Mouse (Mus musculus) embryonic facial prominence, embryonic 12.5 days (tissue): ENCODE measurements around the gene Ptpro. TPM values are rescaled to one million over a fixed set of nuclear protein-coding genes. Genes with fewer than 3 reads are reported as not detected.

ENCODE experiments used
- ATAC-seq: fragments of 200-750 bp; cut with Nextera tagmentation; 2 replicates; pipeline ENCODE4 v1.8.0; 2017; ENCODE audit not compliant: insufficient number of reproducible peaks, insufficient read depth, low FRiP score, low TSS enrichment
- H3K27ac ChIP-seq: fragments of 300-500 bp; sonication (generic); 2 replicates; pipeline ENCODE4 v1.5.1; 2016; ENCODE audit warnings: mild to moderate bottlenecking
- H3K27me3 ChIP-seq: fragments of 300-500 bp; sonication (generic); 2 replicates; pipeline ENCODE4 v1.6.1; 2016; ENCODE audit warnings: mild to moderate bottlenecking, moderate library complexity
- H3K36me3 ChIP-seq: fragments of 300-500 bp; sonication (generic); 2 replicates; pipeline ENCODE4 v1.6.1; 2016; ENCODE audit warnings: mild to moderate bottlenecking
- H3K4me1 ChIP-seq: fragments of 300-500 bp; sonication (generic); 2 replicates; pipeline ENCODE4 v1.6.1; 2016
- H3K4me2 ChIP-seq: fragments of 300-500 bp; sonication (generic); replicated peaks from 2 replicates; pipeline ENCODE4 v1.6.1; 2016; ENCODE audit warnings: mild to moderate bottlenecking, moderate library complexity
- H3K4me3 ChIP-seq: fragments of 300-500 bp; sonication (generic); 2 replicates; pipeline ENCODE4 v1.5.1; 2016; ENCODE audit warnings: mild to moderate bottlenecking
- H3K9ac ChIP-seq: fragments of 300-500 bp; sonication (generic); 2 replicates; pipeline ENCODE4 v1.6.1; 2016; ENCODE audit warnings: mild to moderate bottlenecking, moderate library complexity
- H3K9me3 ChIP-seq: fragments of 300-500 bp; sonication (generic); 2 replicates; pipeline ENCODE4 v1.6.1; 2016; ENCODE audit warnings: mild to moderate bottlenecking, moderate library complexity
- WGBS: fragments of 180-500 bp; shearing (Covaris S2); methylation state at CpG from one replicate; pipeline ENCODE4 v1.1.7; 2016; 5-methylcytosine and 5-hydroxymethylcytosine counted together
- polyA plus RNA-seq: library from polyadenylated mRNA; unstranded; fragments of >200 nt; fragmentation: Nextera tagmentation; extraction: Ambion mirVana; gene quantifications from 2 replicates; pipeline ENCODE4 v1.2.1, GENCODE M21; 2016

Gene Ptpro
- 3.7 and 4.2 TPM in 2 replicates for polyA plus RNA-seq

GRCm38 (mm10) chr6:137252194-137252886 is at the start of gene Ptpro:
Gene Ptpro (plus strand): TSS chr6:137252319.
- Histone ChIP-seq H3K36me3 (no peaks in the 10 kb centered on the region), H3K9me3 (no peaks in the 10 kb centered on the region), H3K27ac (no peak within 1 kb of the TSS), H3K4me3 (peak within 1 kb of the TSS; percentile 39), H3K4me1 (no peaks in the 10 kb centered on the region), H3K4me2 (peak within 1 kb of the TSS; percentile 68), H3K9ac (peak within 1 kb of the TSS; percentile 31; the same call in 1 of the 2 replicates), H3K27me3 (peaks cover 21% of the 10 kb centered on the region)
- WGBS = under 1% methylated on average over 51 of the region's 53 CpGs
- peak; percentile 87 for ATAC-seq

- H3K27ac ChIP-seq = no peak overlapping the region
- H3K4me2 ChIP-seq = no peak overlapping the region
- no peak overlapping the region for H3K4me3 ChIP-seq
- no peak overlapping the region for H3K9ac ChIP-seq
- H3K9me3 ChIP-seq = no peaks in the 10 kb centered on the region
- no peak for ATAC-seq
- H3K4me1 ChIP-seq = no peaks in the 10 kb centered on the region
- H3K27me3 ChIP-seq = no peaks in the 10 kb centered on the region
- WGBS = 79% methylated on average over 4 of the region's 4 CpGs
- H3K36me3 ChIP-seq = no peaks in the 10 kb centered on the region
Observed at GRCm38 (mm10) chr6:137202661-137203060, 49.5 kb upstream of the Ptpro start.

- Histone ChIP-seq H3K9ac (no peak overlapping the region), H3K4me1 (no peaks in the 10 kb centered on the region), H3K27me3 (no peaks in the 10 kb centered on the region), H3K4me2 (no peak overlapping the region), H3K36me3 (no peaks in the 10 kb centered on the region), H3K27ac (no peak overlapping the region), H3K4me3 (no peak overlapping the region), H3K9me3 (no peaks in the 10 kb centered on the region)
- 62% methylated on average over 11 of the region's 11 CpGs for WGBS
- ATAC-seq = no peak
Observed at GRCm38 (mm10) chr6:137205662-137206400, 46.3 kb upstream of the Ptpro start.

- no peak for ATAC-seq
- no peak overlapping the region for H3K4me3 ChIP-seq
- H3K27ac ChIP-seq = no peak overlapping the region
- no peaks in the 10 kb centered on the region for H3K9me3 ChIP-seq
- H3K9ac ChIP-seq = no peak overlapping the region
- no peaks in the 10 kb centered on the region for H3K36me3 ChIP-seq
- H3K4me2 ChIP-seq = no peak overlapping the region
- 87% methylated on average over 6 of the region's 6 CpGs for WGBS
- no peaks in the 10 kb centered on the region for H3K4me1 ChIP-seq
- H3K27me3 ChIP-seq = no peaks in the 10 kb centered on the region
Observed at GRCm38 (mm10) chr6:137207126-137207525, 45.0 kb upstream of the Ptpro start.

GRCm38 (mm10) chr6:137209992-137210391 is 42.1 kb upstream of the Ptpro start:
- Histone ChIP-seq H3K4me1 (no peaks in the 10 kb centered on the region), H3K9ac (no peak overlapping the region), H3K27me3 (no peaks in the 10 kb centered on the region), H3K9me3 (no peaks in the 10 kb centered on the region), H3K4me3 (no peak overlapping the region), H3K36me3 (no peaks in the 10 kb centered on the region), H3K27ac (no peak overlapping the region), H3K4me2 (no peak overlapping the region)
- ATAC-seq = no peak
- 90% methylated on average over 8 of the region's 8 CpGs for WGBS

GRCm38 (mm10) chr6:137210991-137211390 is 41.1 kb upstream of the Ptpro start:
- Histone ChIP-seq H3K9ac (no peak overlapping the region), H3K9me3 (no peaks in the 10 kb centered on the region), H3K4me2 (no peak overlapping the region), H3K4me3 (no peak overlapping the region), H3K4me1 (no peaks in the 10 kb centered on the region), H3K27me3 (no peaks in the 10 kb centered on the region), H3K36me3 (no peaks in the 10 kb centered on the region), H3K27ac (no peak overlapping the region)
- 87% methylated on average over 10 of the region's 10 CpGs for WGBS
- no peak for ATAC-seq

GRCm38 (mm10) chr6:137211441-137211840 is 40.7 kb upstream of the Ptpro start:
- H3K4me2 ChIP-seq = no peak overlapping the region
- no peaks in the 10 kb centered on the region for H3K36me3 ChIP-seq
- no peaks in the 10 kb centered on the region for H3K4me1 ChIP-seq
- H3K9ac ChIP-seq = no peak overlapping the region
- no peak for ATAC-seq
- no peak overlapping the region for H3K4me3 ChIP-seq
- WGBS = 89% methylated on average over 2 of the region's 2 CpGs
- no peaks in the 10 kb centered on the region for H3K9me3 ChIP-seq
- H3K27ac ChIP-seq = no peak overlapping the region
- no peaks in the 10 kb centered on the region for H3K27me3 ChIP-seq

- 79% methylated on average over 8 of the region's 8 CpGs for WGBS
- H3K9me3 ChIP-seq = no peaks in the 10 kb centered on the region
- no peak overlapping the region for H3K4me3 ChIP-seq
- no peaks in the 10 kb centered on the region for H3K36me3 ChIP-seq
- H3K4me1 ChIP-seq = no peaks in the 10 kb centered on the region
- H3K9ac ChIP-seq = no peak overlapping the region
- H3K27me3 ChIP-seq = no peaks in the 10 kb centered on the region
- ATAC-seq = no peak
- H3K4me2 ChIP-seq = no peak overlapping the region
- no peak overlapping the region for H3K27ac ChIP-seq
Observed at GRCm38 (mm10) chr6:137217841-137218463, 34.2 kb upstream of the Ptpro start.

GRCm38 (mm10) chr6:137252887-137253242 is 746 bp downstream of the Ptpro start:
- ATAC-seq = no peak
- 2% methylated on average over 15 of the region's 15 CpGs for WGBS
- peak overlapping the region; percentile 68 for H3K4me2 ChIP-seq
- peaks cover 21% of the 10 kb centered on the region for H3K27me3 ChIP-seq
- H3K9ac ChIP-seq = peak overlapping the region; percentile 31; the same call in 1 of the 2 replicates
- H3K4me1 ChIP-seq = no peaks in the 10 kb centered on the region
- no peak overlapping the region for H3K27ac ChIP-seq
- H3K4me3 ChIP-seq = peak overlapping the region; percentile 39
- H3K9me3 ChIP-seq = no peaks in the 10 kb centered on the region
- H3K36me3 ChIP-seq = no peaks in the 10 kb centered on the region

- no peaks in the 10 kb centered on the region for H3K9me3 ChIP-seq
- no peak overlapping the region for H3K4me3 ChIP-seq
- H3K9ac ChIP-seq = no peak overlapping the region
- 11% methylated on average over 7 of the region's 7 CpGs for WGBS
- H3K27me3 ChIP-seq = peaks cover 21% of the 10 kb centered on the region
- no peak overlapping the region for H3K27ac ChIP-seq
- no peak for ATAC-seq
- no peaks in the 10 kb centered on the region for H3K4me1 ChIP-seq
- no peak overlapping the region for H3K4me2 ChIP-seq
- no peaks in the 10 kb centered on the region for H3K36me3 ChIP-seq
Observed at GRCm38 (mm10) chr6:137253415-137253814, 1.3 kb downstream of the Ptpro start.

GRCm38 (mm10) chr6:137261033-137261432 is 8.9 kb downstream of the Ptpro start:
- Histone ChIP-seq H3K36me3 (no peaks in the 10 kb centered on the region), H3K4me2 (no peak overlapping the region), H3K9ac (no peak overlapping the region), H3K4me1 (no peaks in the 10 kb centered on the region), H3K9me3 (0 out of 2 replicates have a peak, but pooled peaks cover 3% of the 10 kb centered on the region), H3K27ac (no peak overlapping the region), H3K27me3 (no peaks in the 10 kb centered on the region), H3K4me3 (no peak overlapping the region)
- ATAC-seq = no peak
- 95% methylated on average over 1 of the region's 1 CpGs for WGBS

GRCm38 (mm10) chr6:137262087-137262486 is 10.0 kb downstream of the Ptpro start:
- no peak for ATAC-seq
- WGBS = 45% methylated on average over 3 of the region's 3 CpGs
- Histone ChIP-seq H3K36me3 (no peaks in the 10 kb centered on the region), H3K9me3 (0 out of 2 replicates have a peak, but pooled peaks cover 3% of the 10 kb centered on the region), H3K4me3 (no peak overlapping the region), H3K27me3 (no peaks in the 10 kb centered on the region), H3K27ac (no peak overlapping the region), H3K4me2 (no peak overlapping the region), H3K9ac (no peak overlapping the region), H3K4me1 (no peaks in the 10 kb centered on the region)
